Mouse (Mus musculus) thymus, postnatal 10 days (tissue): ENCODE results near the gene Sgms1.

ENCODE experiments used
- DNase-seq, 2 experiments: peaks; one replicate each; pipeline ENCODE4 v3.0.0; 2021; ENCODE audit warnings: low spot score in 2 of 2

Gene Sgms1

GRCm38 (mm10) chr19:32383738-32384137 is 5.8 kb downstream of the Sgms1 start:
- no peak for DNase-seq

- no peak for DNase-seq
Measured at GRCm38 (mm10) chr19:32381511-32381961, 8.0 kb downstream of the Sgms1 start.

GRCm38 (mm10) chr19:32380748-32381147 is 8.8 kb downstream of the Sgms1 start:
- DNase-seq = no peak

- no peak for DNase-seq
Measured at GRCm38 (mm10) chr19:32379239-32379920, 10.1 kb downstream of the Sgms1 start.

- DNase-seq = no peak
Measured at GRCm38 (mm10) chr19:32378581-32378980, 10.9 kb downstream of the Sgms1 start.

GRCm38 (mm10) chr19:32377701-32378325 is 11.7 kb downstream of the Sgms1 start:
- DNase-seq = peak in 1 of 2 experiments; percentile 15

GRCm38 (mm10) chr19:32376886-32377535 is 12.5 kb downstream of the Sgms1 start:
- DNase-seq = no peak

GRCm38 (mm10) chr19:32376054-32376453 is 13.5 kb downstream of the Sgms1 start:
- no peak for DNase-seq

- no peak for DNase-seq
Measured at GRCm38 (mm10) chr19:32375473-32375985, 14.0 kb downstream of the Sgms1 start.

- DNase-seq = no peak
Measured at GRCm38 (mm10) chr19:32374751-32375150, 14.8 kb downstream of the Sgms1 start.

GRCm38 (mm10) chr19:32373865-32374655 is 15.5 kb downstream of the Sgms1 start:
- DNase-seq = no peak

- DNase-seq = no peak
Measured at GRCm38 (mm10) chr19:32372373-32372772, 17.1 kb downstream of the Sgms1 start.

GRCm38 (mm10) chr19:32367333-32367732 is 22.2 kb downstream of the Sgms1 start:
- DNase-seq = no peak

GRCm38 (mm10) chr19:32366406-32366805 is 23.1 kb downstream of the Sgms1 start:
- no peak for DNase-seq

GRCm38 (mm10) chr19:32365111-32365510 is 24.4 kb downstream of the Sgms1 start:
- no peak for DNase-seq

- DNase-seq = no peak
Measured at GRCm38 (mm10) chr19:32363587-32363986, 25.9 kb downstream of the Sgms1 start.

- no peak for DNase-seq
Measured at GRCm38 (mm10) chr19:32362520-32362919, 27.0 kb downstream of the Sgms1 start.

- DNase-seq = no peak
Measured at GRCm38 (mm10) chr19:32360989-32361698, 28.4 kb downstream of the Sgms1 start.

GRCm38 (mm10) chr19:32360546-32360945 is 29.0 kb downstream of the Sgms1 start:
- no peak for DNase-seq

GRCm38 (mm10) chr19:32358699-32359517 is 30.6 kb downstream of the Sgms1 start:
- DNase-seq = no peak
